Mouse (Mus musculus): ENCODE data around the gene Cep19.

The Cep19 gene

GRCm38 (mm10) chr16:32105698-32106097 lies 6.1 kb downstream of the Cep19 start:
- no peak for DNase-seq (ENCODE audit: extremely low read depth, insufficient read length, low spot score)

- no peak for DNase-seq (ENCODE audit: extremely low read depth, insufficient read length, low spot score)
Observed at GRCm38 (mm10) chr16:32107342-32108045, 7.9 kb downstream of the Cep19 start.

GRCm38 (mm10) chr16:32108170-32108569 lies 8.6 kb downstream of the Cep19 start:
- DNase-seq (ENCODE audit: extremely low read depth, insufficient read length, low spot score): no peak

GRCm38 (mm10) chr16:32108578-32108977 lies 9.0 kb downstream of the Cep19 start:
- DNase-seq (ENCODE audit: extremely low read depth, insufficient read length, low spot score): no peak

GRCm38 (mm10) chr16:32110951-32111699 lies 11.5 kb downstream of the Cep19 start:
- no peak for DNase-seq (ENCODE audit: extremely low read depth, insufficient read length, low spot score)

- no peak for DNase-seq (ENCODE audit: extremely low read depth, insufficient read length, low spot score)
Observed at GRCm38 (mm10) chr16:32113541-32114218, 14.1 kb downstream of the Cep19 start.

GRCm38 (mm10) chr16:32114406-32114805 lies 14.8 kb downstream of the Cep19 start:
- no peak for DNase-seq (ENCODE audit: extremely low read depth, insufficient read length, low spot score)

GRCm38 (mm10) chr16:32114968-32115695 lies 15.5 kb downstream of the Cep19 start:
- peak; percentile 59 for DNase-seq (ENCODE audit: extremely low read depth, insufficient read length, low spot score)

GRCm38 (mm10) chr16:32115781-32116180 lies 16.2 kb downstream of the Cep19 start:
- no peak for DNase-seq (ENCODE audit: extremely low read depth, insufficient read length, low spot score)

- DNase-seq (ENCODE audit: extremely low read depth, insufficient read length, low spot score): no peak
Observed at GRCm38 (mm10) chr16:32116186-32116585, 16.6 kb downstream of the Cep19 start.

GRCm38 (mm10) chr16:32120454-32120853 lies 20.9 kb downstream of the Cep19 start:
- DNase-seq (ENCODE audit: extremely low read depth, insufficient read length, low spot score): no peak

- DNase-seq (ENCODE audit: extremely low read depth, insufficient read length, low spot score): no peak
Observed at GRCm38 (mm10) chr16:32124020-32124419, 24.4 kb downstream of the Cep19 start.

GRCm38 (mm10) chr16:32124444-32125335 lies 25.1 kb downstream of the Cep19 start:
- DNase-seq (ENCODE audit: extremely low read depth, insufficient read length, low spot score): no peak

GRCm38 (mm10) chr16:32125364-32125763 lies 25.8 kb downstream of the Cep19 start:
- no peak for DNase-seq (ENCODE audit: extremely low read depth, insufficient read length, low spot score)

- no peak for DNase-seq (ENCODE audit: extremely low read depth, insufficient read length, low spot score)
Observed at GRCm38 (mm10) chr16:32127046-32127445, 27.4 kb downstream of the Cep19 start.

GRCm38 (mm10) chr16:32129449-32130189 lies 30.0 kb downstream of the Cep19 start:
- DNase-seq (ENCODE audit: extremely low read depth, insufficient read length, low spot score): no peak

- no peak for DNase-seq (ENCODE audit: extremely low read depth, insufficient read length, low spot score)
Observed at GRCm38 (mm10) chr16:32130190-32130826, 30.7 kb downstream of the Cep19 start.

- no peak for DNase-seq (ENCODE audit: extremely low read depth, insufficient read length, low spot score)
Observed at GRCm38 (mm10) chr16:32133148-32133547, 33.5 kb downstream of the Cep19 start.
